Mouse (Mus musculus) kidney, adult 9 months (tissue): ENCODE data around the gene Hdac5.
"Not testable (repeated sequence)": the region's sequence is repeated elsewhere in the genome, so short reads cannot be mapped to it uniquely, and the experiment has no call there.

Experiments used
- DNase-seq: peaks from one replicate; pipeline ENCODE4 v3.0.0; 2022

The Hdac5 gene

DNA sequence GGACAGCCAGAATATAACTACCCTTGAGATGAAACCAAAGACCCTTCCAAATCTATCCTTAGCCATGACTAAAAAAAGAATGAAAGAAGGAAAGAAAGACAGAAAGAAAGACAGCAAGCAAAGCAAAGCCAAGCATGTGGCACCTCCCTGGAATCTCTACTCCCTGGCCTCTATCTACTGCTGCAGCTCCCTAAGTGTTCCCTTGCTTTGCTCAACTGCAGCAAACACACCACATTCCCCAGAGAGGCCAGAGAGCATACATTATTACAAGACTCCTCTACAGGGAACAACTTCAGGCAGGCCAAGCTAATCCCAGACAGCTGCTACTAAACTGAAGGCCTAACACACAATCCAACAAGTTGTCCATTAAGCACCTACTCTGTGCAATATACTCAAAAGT is 50.1 kb downstream of the Hdac5 start:
- no peak for DNase-seq

DNA sequence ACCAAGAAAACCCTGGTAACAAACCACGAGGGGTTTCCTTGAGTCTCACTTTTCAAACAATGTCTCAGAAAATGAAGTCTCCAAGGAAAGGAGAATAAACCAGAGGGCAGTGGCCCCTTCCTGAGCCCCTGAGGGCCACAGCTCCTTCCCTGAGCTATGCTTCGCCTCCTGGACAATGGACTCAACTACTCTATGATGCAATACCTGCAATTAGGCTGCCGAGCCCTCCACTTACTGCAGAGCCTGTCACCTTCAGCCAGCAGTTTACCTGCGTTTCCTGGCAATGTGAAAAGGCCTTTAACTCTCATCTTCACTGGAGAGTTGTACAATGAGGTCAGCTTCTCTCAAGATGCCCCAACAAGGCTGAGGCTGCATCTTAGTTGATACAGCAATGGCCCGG is 61.3 kb downstream of the Hdac5 start:
- no peak for DNase-seq

DNA sequence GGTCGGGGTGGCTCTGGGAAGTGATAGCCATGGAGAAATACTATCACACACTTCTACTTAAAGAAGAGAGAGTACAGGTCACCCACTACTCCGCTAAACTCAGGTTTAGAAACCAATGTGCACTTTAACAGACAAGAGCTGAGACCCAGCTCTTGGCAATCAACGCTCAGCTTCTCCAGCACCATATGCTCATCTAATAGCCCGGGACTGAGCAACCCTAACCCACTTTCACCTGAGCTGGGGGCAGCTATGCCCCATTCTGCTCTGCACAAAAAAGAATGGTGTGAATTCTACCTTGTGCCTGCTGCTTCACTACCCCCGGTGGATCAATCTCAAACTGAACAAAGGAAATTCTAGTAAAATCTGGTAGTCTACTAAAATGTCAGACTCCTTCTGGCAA is 62.4 kb downstream of the Hdac5 start:
- no peak for DNase-seq

DNA sequence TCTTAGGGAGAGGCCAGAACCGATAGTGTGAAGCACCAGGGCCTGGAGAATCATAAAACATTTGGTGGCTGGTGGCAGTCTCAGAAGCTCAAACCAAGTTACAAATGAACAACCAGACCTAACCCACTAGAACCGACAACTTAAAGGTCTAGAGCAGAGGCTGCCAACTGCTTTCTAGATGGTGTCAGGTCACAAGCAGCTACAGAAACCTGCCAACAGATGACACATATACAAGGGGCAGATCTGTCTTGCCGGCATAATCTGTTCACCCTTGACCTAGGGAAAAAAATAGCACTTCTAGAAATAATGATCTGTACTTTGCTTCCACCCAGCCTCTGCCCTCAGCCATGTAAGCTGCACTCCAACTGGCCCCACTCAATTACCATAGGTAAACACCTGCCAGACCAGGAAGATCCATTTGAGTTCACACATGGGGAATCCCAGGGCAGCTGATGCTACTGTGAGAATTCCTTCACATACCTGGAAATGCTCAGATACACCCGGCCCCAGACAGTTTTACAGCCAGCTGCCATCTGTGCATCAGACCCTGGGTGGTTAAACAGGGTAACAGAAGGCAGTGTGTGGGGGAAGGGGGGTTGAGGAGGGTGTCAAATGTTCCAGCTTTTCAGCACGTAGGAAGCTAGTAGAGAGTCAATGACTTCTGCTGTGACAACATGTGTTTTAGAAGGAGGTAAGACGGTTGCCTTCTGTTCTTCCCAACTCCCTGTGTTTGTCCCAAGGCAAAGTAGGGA is 63.8 kb downstream of the Hdac5 start:
- DNase-seq, result no peak

DNA sequence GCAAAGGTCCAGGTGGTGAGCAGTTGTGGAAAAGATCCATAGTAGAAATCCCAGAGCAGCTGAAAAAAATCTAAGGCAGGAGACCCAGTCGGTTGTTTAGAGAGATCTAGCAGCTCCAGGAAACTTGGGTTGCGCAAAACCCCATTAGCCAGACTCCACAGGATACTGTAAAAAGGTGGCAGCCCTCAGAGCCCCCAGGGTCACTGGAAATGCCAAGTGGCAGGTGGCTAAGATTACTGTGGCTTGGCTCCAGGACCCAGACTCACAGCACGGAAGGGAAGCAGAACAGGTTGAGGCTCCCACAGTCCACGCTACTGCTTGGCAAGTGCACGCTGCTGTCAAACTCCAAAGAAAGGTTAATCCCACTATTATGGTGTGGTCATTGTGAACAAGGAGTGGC is 70.2 kb downstream of the Hdac5 start:
- DNase-seq, result no peak

- not testable (repeated sequence) for DNase-seq
Observed at GRCm38 (mm10) chr11:102158024-102158423, 71.9 kb downstream of the Hdac5 start.

GRCm38 (mm10) chr11:102156786-102157089 is 73.2 kb downstream of the Hdac5 start:
- DNase-seq, result no peak

- DNase-seq, result peak; percentile 94
Observed at GRCm38 (mm10) chr11:102156039-102156785, 73.8 kb downstream of the Hdac5 start, which contains the start of gene Tmem101. TSS of gene Tmem101 (minus strand) at chr11:102156404.

DNA sequence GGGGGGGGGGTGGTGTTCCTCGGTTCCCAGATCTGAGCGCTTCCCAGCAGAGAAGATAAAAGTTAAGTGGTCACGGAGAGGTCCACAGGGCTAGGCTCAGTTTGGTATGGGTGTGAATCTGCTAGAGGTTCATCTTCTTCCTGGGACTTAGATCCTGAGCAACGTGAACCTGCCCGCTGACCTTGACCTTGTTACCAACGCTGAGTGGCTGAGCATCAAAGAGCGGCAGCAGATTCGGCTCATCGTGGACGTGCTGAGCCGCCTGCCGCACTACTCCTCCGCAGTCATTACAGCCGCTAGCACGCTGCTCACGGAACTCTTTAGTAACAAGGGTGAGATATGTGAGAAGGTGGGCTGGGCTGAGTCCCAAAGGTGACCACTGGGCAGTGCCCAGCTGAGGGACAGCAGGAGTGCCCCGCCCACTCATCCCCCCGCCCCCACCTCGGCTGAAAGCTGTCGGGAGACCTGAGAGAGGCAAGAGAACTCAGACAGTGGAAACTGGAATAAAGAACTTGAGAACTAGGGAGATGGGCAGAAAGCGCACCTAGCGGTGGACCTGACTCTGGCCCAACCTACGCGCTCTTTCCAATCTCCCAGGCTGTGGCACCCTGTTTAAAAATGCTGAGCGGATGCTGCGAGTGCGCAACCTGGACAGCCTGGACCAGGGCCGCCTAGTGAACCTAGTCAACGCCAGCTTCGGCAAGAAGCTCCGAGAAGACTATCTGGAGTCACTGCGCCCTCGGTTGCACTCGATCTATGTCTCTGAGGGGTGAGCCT is 82.6 kb downstream of the Hdac5 start:
- DNase-seq, result no peak

- DNase-seq, result no peak
Observed at GRCm38 (mm10) chr11:102146531-102146930, 83.4 kb downstream of the Hdac5 start.

GRCm38 (mm10) chr11:102146005-102146404 is 84.0 kb downstream of the Hdac5 start:
- peak; percentile 40 for DNase-seq

DNA sequence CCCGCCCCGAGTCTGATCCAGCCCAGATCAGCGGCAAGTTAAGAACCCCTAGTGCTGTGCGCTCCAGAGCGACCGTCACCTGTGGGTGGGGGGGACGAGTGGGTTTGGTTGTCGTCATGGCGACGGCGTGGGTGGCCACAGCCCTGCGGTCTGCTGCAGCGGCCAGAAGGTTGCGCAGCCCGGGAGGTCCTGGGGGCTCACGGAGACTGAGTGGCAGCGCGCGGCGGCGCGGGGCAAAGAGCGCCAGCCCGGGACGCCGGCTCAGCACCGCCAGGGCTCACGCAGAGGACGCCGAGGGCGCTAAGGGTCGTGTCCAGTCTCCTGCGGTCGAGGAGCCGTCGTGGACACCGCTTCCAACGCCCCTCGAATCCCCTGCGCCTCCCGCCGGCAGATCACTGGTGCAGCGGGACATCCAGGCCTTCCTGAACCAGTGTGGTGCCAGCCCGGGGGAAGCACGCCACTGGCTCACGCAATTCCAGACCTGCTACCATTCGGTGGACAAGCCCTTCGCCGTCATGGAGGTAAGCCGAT is 84.4 kb downstream of the Hdac5 start, which contains the start of gene Nags:
Gene Nags, plus strand, starts transcription at position 43 of the 531 bp plus-strand sequence.
- no peak for DNase-seq

DNA sequence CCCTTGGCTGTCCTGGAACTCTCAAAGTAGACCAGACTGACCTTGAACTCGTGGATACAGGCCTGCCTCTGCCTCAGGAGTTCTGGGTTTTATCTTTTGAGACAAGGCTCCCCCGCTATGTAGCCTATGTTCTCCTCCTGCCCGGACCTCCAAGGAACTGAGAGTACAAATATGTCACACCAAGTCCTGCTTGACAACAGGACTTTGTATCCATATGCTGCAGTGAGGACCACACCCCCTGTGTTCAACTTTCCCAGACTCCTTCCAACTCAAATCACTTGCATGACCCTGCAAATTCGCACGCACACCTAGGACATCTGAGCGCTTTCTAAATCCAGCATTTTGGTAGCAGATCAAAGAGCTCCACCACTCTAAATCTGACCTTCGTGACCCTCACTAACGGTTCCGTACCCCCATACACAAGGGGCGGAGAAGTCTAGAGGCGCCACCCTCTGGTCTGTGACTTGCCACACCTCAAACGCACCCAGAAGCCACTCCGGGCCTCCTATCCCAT is 85.0 kb downstream of the Hdac5 start:
- DNase-seq, result no peak
